Mouse (Mus musculus) skeletal muscle tissue, postnatal 0 days (tissue): Measurements from ENCODE around the gene Olfr578. TPM values are rescaled to one million over a fixed set of nuclear protein-coding genes. Genes with fewer than 3 reads are reported as not detected.

Experiments used
- polyA plus RNA-seq: library from polyadenylated mRNA; unstranded; fragments of >200 nt; fragmentation: Nextera tagmentation; extraction: Ambion mirVana; gene quantifications from 2 replicates; pipeline ENCODE4 v1.2.1, GENCODE M21; 2015

The Olfr578 gene
- not detected in 2 replicates for polyA plus RNA-seq

GRCm38 (mm10) chr7:102989224-102989623, at the start of gene Olfr578:
Olfr578 (minus strand) TSS chr7:102989324.

GRCm38 (mm10) chr7:103037724-103038123, 48.6 kb upstream of the Olfr578 start, which contains the start of gene Olfr582:
Olfr582 (plus strand) TSS chr7:103038024.

GRCm38 (mm10) chr7:102975843-102976242, 13.3 kb downstream of the Olfr578 start, which contains the start of gene Olfr577:
Olfr577 (minus strand) TSS chr7:102975943.

GRCm38 (mm10) chr7:102962360-102962759, 26.8 kb downstream of the Olfr578 start, which contains the start of gene Olfr576:
Olfr576 (plus strand) TSS chr7:102962660.

GRCm38 (mm10) chr7:102958593-102958992, 30.5 kb downstream of the Olfr578 start, which contains the start of gene Olfr575:
Olfr575 (minus strand) TSS chr7:102958775.

GRCm38 (mm10) chr7:102948167-102948566, 41.0 kb downstream of the Olfr578 start, which contains the start of gene Olfr574:
Olfr574 (plus strand) TSS chr7:102948467.

GRCm38 (mm10) chr7:102942475-102942874, 46.6 kb downstream of the Olfr578 start, which contains the start of gene Olfr573-ps1:
Olfr573-ps1 (minus strand) TSS chr7:102942575.

Other genes with a start within 250 kb of the Olfr578 start
- not detected in 2 replicates for gene Olfr560, start 230.0 kb downstream of the Olfr578 start, polyA plus RNA-seq
- gene Olfr78, start 229.9 kb downstream of the Olfr578 start, polyA plus RNA-seq, result 0.90 and 0.95 TPM in 2 replicates
- gene Olfr561, start 218.1 kb downstream of the Olfr578 start, polyA plus RNA-seq, result 0.09 and 0.23 TPM in 2 replicates
- not detected in 2 replicates for gene Olfr564, start 185.8 kb downstream of the Olfr578 start, polyA plus RNA-seq
- gene Olfr566, start 130.6 kb downstream of the Olfr578 start, polyA plus RNA-seq, result 0.15 TPM in 1 of 2 replicates, not detected in the other
- not detected in 2 replicates for gene Olfr568, start 112.2 kb downstream of the Olfr578 start, polyA plus RNA-seq
- gene Olfr569, start 98.4 kb downstream of the Olfr578 start, polyA plus RNA-seq, result not detected in 2 replicates
- not detected in 2 replicates for gene Olfr570, start 94.7 kb downstream of the Olfr578 start, polyA plus RNA-seq
- not detected in 2 replicates for gene Olfr571, start 71.8 kb downstream of the Olfr578 start, polyA plus RNA-seq
- gene Olfr572, start 64.9 kb downstream of the Olfr578 start, polyA plus RNA-seq, result not detected in 2 replicates
- gene Olfr573-ps1, start 46.7 kb downstream of the Olfr578 start, polyA plus RNA-seq, result not detected in 2 replicates
- not detected in 2 replicates for gene Olfr574, start 40.9 kb downstream of the Olfr578 start, polyA plus RNA-seq
- not detected in 2 replicates for gene Olfr575, start 30.5 kb downstream of the Olfr578 start, polyA plus RNA-seq
- gene Olfr576, start 26.7 kb downstream of the Olfr578 start, polyA plus RNA-seq, result not detected in 2 replicates
- not detected in 2 replicates for gene Olfr577, start 13.4 kb downstream of the Olfr578 start, polyA plus RNA-seq
- not detected in 2 replicates for gene Olfr582, start 48.7 kb upstream of the Olfr578 start, polyA plus RNA-seq
- not detected in 2 replicates for gene Olfr583, start 62.0 kb upstream of the Olfr578 start, polyA plus RNA-seq
- gene Olfr584, start 92.6 kb upstream of the Olfr578 start, polyA plus RNA-seq, result not detected in 2 replicates
- gene Olfr585, start 108.4 kb upstream of the Olfr578 start, polyA plus RNA-seq, result not detected in 2 replicates
- gene Olfr586, start 136.3 kb upstream of the Olfr578 start, polyA plus RNA-seq, result not detected in 2 replicates
- gene Olfr588-ps1, start 151.6 kb upstream of the Olfr578 start, polyA plus RNA-seq, result not detected in 2 replicates
- gene Olfr589, start 167.0 kb upstream of the Olfr578 start, polyA plus RNA-seq, result not detected in 2 replicates
- not detected in 2 replicates for gene Olfr591, start 189.0 kb upstream of the Olfr578 start, polyA plus RNA-seq
- not detected in 2 replicates for gene Olfr592, start 195.5 kb upstream of the Olfr578 start, polyA plus RNA-seq
- not detected in 2 replicates for gene Olfr593, start 222.5 kb upstream of the Olfr578 start, polyA plus RNA-seq
- not detected in 2 replicates for gene Olfr594, start 227.7 kb upstream of the Olfr578 start, polyA plus RNA-seq